In the genomic region with DNA sequence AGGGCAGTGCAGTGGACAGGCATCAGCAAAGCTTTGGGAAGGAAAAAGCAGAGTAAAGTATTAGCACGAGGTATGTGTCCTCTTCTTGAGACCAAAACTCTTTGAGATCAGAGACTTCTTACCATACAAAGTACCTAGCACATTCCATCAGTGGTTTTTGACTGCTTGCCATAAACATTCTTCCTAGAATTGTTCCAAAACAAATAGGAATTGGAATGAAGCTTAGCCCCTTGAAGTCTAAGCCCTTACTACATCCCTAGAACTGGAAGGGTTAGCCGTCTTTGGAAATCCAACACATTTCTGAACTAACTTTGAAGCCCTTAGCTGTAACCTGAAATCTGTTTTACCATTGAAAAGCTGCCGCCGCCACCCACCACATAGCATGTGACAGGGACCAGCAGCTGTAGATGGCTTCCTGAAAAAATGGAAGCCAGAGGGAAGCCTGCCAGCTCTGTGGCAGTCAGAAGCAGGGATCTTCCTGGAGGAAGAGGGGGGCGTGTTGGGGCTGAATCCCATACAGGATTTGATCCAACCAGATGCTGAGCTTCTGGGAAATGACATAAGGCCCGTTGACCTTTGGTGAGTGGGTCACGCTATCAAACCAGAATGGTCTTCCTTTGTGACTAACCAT, we compare ENCODE assay signal across 7 mouse cellular contexts. TPM values are rescaled to one million over a fixed set of nuclear protein-coding genes. Genes with fewer than 3 reads are reported as not detected.
DNase-seq lines count a peak whose midpoint lies in the region; ATAC-seq and TF ChIP-seq lines count a peak whose summit lies in the region.

No protein-coding gene starts in this region.

- no peaks in the 10 kb centered on the region; the same call in 1 of the 2 replicates for H3K4me1 ChIP-seq in kidney, adult 2 months (ENCODE audit: control insufficient read depth, insufficient read depth, low read length)
- H3K4me1 ChIP-seq in limb, embryonic 15.5 days: peaks cover 15% of the 10 kb centered on the region

- ATAC-seq in Patski: peak; percentile 29
- no peak for ATAC-seq in limb, embryonic 15.5 days (ENCODE audit: insufficient number of reproducible peaks, low FRiP score, low TSS enrichment, low read depth)

- TF ChIP-seq CTCF in Patski (IDR thresholded peaks at IDR 0.05): no peak
- TF ChIP-seq CTCF in brain, embryonic 14.5 days (IDR thresholded peaks at IDR 0.05; ENCODE audit: borderline replicate concordance, extremely low read depth, insufficient read depth, insufficient read length): no peak
- no peak for TF ChIP-seq CTCF in kidney, adult 2 months (conservative IDR thresholded peaks at IDR 0.05; ENCODE audit: insufficient read depth, insufficient read length, low read depth, low read length)

- no peak overlapping the region for H3K9ac ChIP-seq in limb, embryonic 15.5 days

- CTCF ChIA-PET in Patski (lab: Charles Lee): interaction anchor here (1.2 to 8.1 kb wide), 10 partner anchors 11 to 655 kb away, joined by 3 to 83 read pairs (median 10); a partner anchor contains a TSS

- H3K9me3 ChIP-seq in limb, embryonic 15.5 days: no peaks in the 10 kb centered on the region

- no peak for DNase-seq in Patski (ENCODE audit: low read depth, low spot score)
- DNase-seq in brain, embryonic 14.5 days (ENCODE audit: low read depth): peak; percentile 33
- DNase-seq in kidney, adult 2 months: peak; percentile 82
- no peak for DNase-seq in urinary bladder, postnatal 14 days (ENCODE audit: low spot score)
- DNase-seq in retina, embryonic 14.5 days (ENCODE audit: low spot score): no peak
- DNase-seq in urinary bladder, adult 2 months (ENCODE audit: low spot score): no peak

- no peaks in the 10 kb centered on the region for H3K27me3 ChIP-seq in Patski
- H3K27me3 ChIP-seq in kidney, adult 2 months (replicated peaks; ENCODE audit: control insufficient read depth, insufficient read depth, low read length): no peaks in the 10 kb centered on the region
- no peaks in the 10 kb centered on the region for H3K27me3 ChIP-seq in limb, embryonic 15.5 days

- H3K4me2 ChIP-seq in limb, embryonic 15.5 days: no peak overlapping the region

- TF ChIP-seq POLR2A in brain, embryonic 14.5 days (IDR thresholded peaks at IDR 0.05; ENCODE audit: borderline replicate concordance, extremely low read depth, insufficient read depth, insufficient read length, poor library complexity, severe bottlenecking): no peak
- no peak for TF ChIP-seq POLR2A in kidney, adult 2 months (IDR thresholded peaks at IDR 0.05; ENCODE audit: low read depth, low read length)

- no peak overlapping the region for H3K4me3 ChIP-seq in kidney, adult 2 months (ENCODE audit: insufficient read depth, low read depth, low read length)
- H3K4me3 ChIP-seq in limb, embryonic 15.5 days: no peak overlapping the region

- peak overlapping the region; percentile 19 for H3K27ac ChIP-seq in kidney, adult 2 months (ENCODE audit: insufficient read depth, low read depth, low read length)
- H3K27ac ChIP-seq in limb, embryonic 15.5 days: peak overlapping the region; percentile 38; the same call in 1 of the 2 replicates

- no peaks in the 10 kb centered on the region for H3K36me3 ChIP-seq in kidney, adult 2 months (ENCODE audit: control insufficient read depth, insufficient read depth, low read length)
- peaks cover 36% of the 10 kb centered on the region for H3K36me3 ChIP-seq in limb, embryonic 15.5 days

- POLR2A ChIA-PET in Patski (lab: Charles Lee): interaction anchor here (0.9 to 2.0 kb wide), 8 partner anchors 14 to 634 kb away, joined by 3 to 5 read pairs (median 3); no protein-coding TSS in a partner anchor

- 60% methylated on average over 7 of the region's 7 CpGs for WGBS in kidney, adult 2 months
- 72% methylated on average over 7 of the region's 7 CpGs for WGBS in limb, embryonic 15.5 days

- in situ Hi-C loops in Patski (cut with MboI; ENCODE audit: low pct_unique_long_range_greater_than_20kb): loop anchor here (5.0 to 25.0 kb wide), 4 partner anchors 585 to 950 kb away; no protein-coding TSS in a partner anchor

RNA-seq across cellular contexts. Expression of a gene that starts 34.5 kb away (rescaled TPM):
- 25.7 TPM for polyA plus RNA-seq in Patski (2021)
- 17.2 and 22.2 TPM in 2 replicates for polyA plus RNA-seq in brain, embryonic 14.5 days (2012; rRNA removed)
- 16.2 and 17.7 TPM in 2 replicates for polyA plus RNA-seq in kidney, adult 2 months (2012; rRNA removed)
- polyA plus RNA-seq in limb, embryonic 15.5 days (2015; fragmentation: Nextera tagmentation; extraction: Ambion mirVana): 21.8 and 23.3 TPM in 2 replicates
- polyA plus RNA-seq in urinary bladder, adult 2 months (2012; rRNA removed): 12.9 and 16.7 TPM in 2 replicates

RNA-seq across cellular contexts. Expression of a gene that starts 34.6 kb away (rescaled TPM):
- 243 TPM for polyA plus RNA-seq in Patski (2021)
- polyA plus RNA-seq in brain, embryonic 14.5 days (2012; rRNA removed): 71.0 and 82.5 TPM in 2 replicates
- polyA plus RNA-seq in kidney, adult 2 months (2012; rRNA removed): 24.1 and 34.3 TPM in 2 replicates
- polyA plus RNA-seq in limb, embryonic 15.5 days (2015; fragmentation: Nextera tagmentation; extraction: Ambion mirVana): 278 and 282 TPM in 2 replicates
- polyA plus RNA-seq in urinary bladder, adult 2 months (2012; rRNA removed): 174 and 196 TPM in 2 replicates

RNA-seq across cellular contexts. Expression of a gene that starts 35.4 kb away (rescaled TPM):
- polyA plus RNA-seq in Patski (2021): 45.8 TPM
- polyA plus RNA-seq in brain, embryonic 14.5 days (2012; rRNA removed): 19.4 and 22.6 TPM in 2 replicates
- polyA plus RNA-seq in kidney, adult 2 months (2012; rRNA removed): 10.4 and 11.2 TPM in 2 replicates
- 30.2 and 30.8 TPM in 2 replicates for polyA plus RNA-seq in limb, embryonic 15.5 days (2015; fragmentation: Nextera tagmentation; extraction: Ambion mirVana)
- polyA plus RNA-seq in urinary bladder, adult 2 months (2012; rRNA removed): 17.1 and 18.8 TPM in 2 replicates

Comparison
In these comparisons a context has a peak if more than half of its experiments do, and no peak if none do; other contexts are left out.
1. DNase-seq: peak in brain, embryonic 14.5 days (single experiment) and kidney, adult 2 months (single experiment); none in Patski (single experiment), urinary bladder, postnatal 14 days (single experiment), retina, embryonic 14.5 days (single experiment) and urinary bladder, adult 2 months (single experiment).